Mouse (Mus musculus): ENCODE measurements at regions not wholly inside any gene's neighbourhood (a gene's known extent, or its start where the extent isn't known, plus 50 kb on each side); places are given as distances from the start of the nearest gene placed in this dataset.

DNA sequence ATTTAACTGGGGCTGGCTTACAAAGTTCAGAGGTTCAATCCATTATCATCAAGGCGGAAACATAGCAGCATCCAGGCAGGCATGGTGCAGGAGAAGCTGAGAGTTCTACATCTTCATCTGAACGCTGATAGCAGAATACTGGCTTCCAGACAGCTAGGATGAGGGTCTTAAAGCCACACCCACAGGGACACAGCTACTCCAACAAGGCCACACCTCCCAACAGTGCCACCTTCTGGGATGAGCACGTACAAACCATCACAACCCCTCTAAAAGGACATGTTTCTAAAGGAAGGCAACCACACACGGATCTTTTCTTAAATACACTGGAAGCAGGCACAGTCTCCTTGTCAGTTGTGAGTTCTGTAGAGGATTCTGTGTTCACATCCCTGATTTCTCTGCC, 74.4 kb downstream of the Mis18a start:
- TF ChIP-seq CTCF (IDR thresholded peaks at IDR 0.05) (no peak), EP300 (IDR thresholded peaks at IDR 0.05; ENCODE audit: insufficient read depth, low read depth, low read length) (no peak), POLR2A (IDR thresholded peaks at IDR 0.05; ENCODE audit: insufficient read depth, low read depth, low read length) (no peak)
